Mouse (Mus musculus) left cerebral cortex, adult 18-20 months (tissue): ENCODE data around the gene Tmem40. TPM values are rescaled to one million over a fixed set of nuclear protein-coding genes. Genes with fewer than 3 reads are reported as not detected.
A peak's percentile ranks its signal among the peaks of the same experiment; 100 is the strongest.

Experiments
- DNase-seq, 2 experiments: peaks; one replicate each; pipeline ENCODE4 v3.0.0; 2021 to 2022; ENCODE audit warnings: low spot score in 2 of 2, mixed read lengths in 1 of 2
- total RNA-seq, 2 experiments: library from RNA; stranded (reverse); gene quantifications; 2 replicates each; pipeline ENCODE4 v1.2.3; 2021

Tmem40 gene
- total RNA-seq, 2 experiments from 2014 or later, result 0.56 to 4.8 TPM

- DNase-seq, result no peak
Measured at GRCm38 (mm10) chr6:115770059-115770670, 8.0 kb upstream of the Tmem40 start.

- no peak for DNase-seq
Measured at GRCm38 (mm10) chr6:115768207-115768606, 6.0 kb upstream of the Tmem40 start.

- no peak for DNase-seq
Measured at GRCm38 (mm10) chr6:115767357-115767756, 5.1 kb upstream of the Tmem40 start.

GRCm38 (mm10) chr6:115764179-115764578, 2.0 kb upstream of the Tmem40 start:
- no peak for DNase-seq

GRCm38 (mm10) chr6:115760982-115761381, 1.2 kb downstream of the Tmem40 start:
- DNase-seq, result no peak

- no peak for DNase-seq
Measured at GRCm38 (mm10) chr6:115760137-115760536, 2.1 kb downstream of the Tmem40 start.

GRCm38 (mm10) chr6:115759461-115759860, 2.7 kb downstream of the Tmem40 start:
- DNase-seq, result no peak

- no peak for DNase-seq
Measured at GRCm38 (mm10) chr6:115758981-115759435, 3.2 kb downstream of the Tmem40 start.

GRCm38 (mm10) chr6:115755536-115755935, 6.7 kb downstream of the Tmem40 start:
- DNase-seq, result no peak

GRCm38 (mm10) chr6:115746326-115746725, 15.9 kb downstream of the Tmem40 start:
- no peak for DNase-seq

GRCm38 (mm10) chr6:115743569-115743968, 18.6 kb downstream of the Tmem40 start:
- no peak for DNase-seq

- no peak for DNase-seq
Measured at GRCm38 (mm10) chr6:115739056-115739455, 23.2 kb downstream of the Tmem40 start.

- DNase-seq, result no peak
Measured at GRCm38 (mm10) chr6:115734909-115735308, 27.3 kb downstream of the Tmem40 start.

- DNase-seq, result no peak
Measured at GRCm38 (mm10) chr6:115732341-115732928, 29.8 kb downstream of the Tmem40 start.

GRCm38 (mm10) chr6:115730560-115731342, 31.5 kb downstream of the Tmem40 start:
- no peak for DNase-seq

- no peak for DNase-seq
Measured at GRCm38 (mm10) chr6:115727570-115727969, 34.6 kb downstream of the Tmem40 start.

GRCm38 (mm10) chr6:115727108-115727507, 35.1 kb downstream of the Tmem40 start:
- peak; percentile 17 to 50 for DNase-seq

GRCm38 (mm10) chr6:115722246-115722645, 40.0 kb downstream of the Tmem40 start:
- no peak for DNase-seq

- no peak for DNase-seq
Measured at GRCm38 (mm10) chr6:115717715-115718558, 44.3 kb downstream of the Tmem40 start.

- DNase-seq, result no peak
Measured at GRCm38 (mm10) chr6:115717101-115717652, 45.0 kb downstream of the Tmem40 start.

GRCm38 (mm10) chr6:115711261-115711660, 50.9 kb downstream of the Tmem40 start:
- no peak for DNase-seq
